Mouse (Mus musculus) heart, postnatal 0 days (tissue): ENCODE data around the gene Nfib. TPM values are rescaled to one million over a fixed set of nuclear protein-coding genes. Genes with fewer than 3 reads are reported as not detected.

ENCODE experiments used
- ATAC-seq: fragments of 200-750 bp; cut with Nextera tagmentation; 2 replicates; pipeline ENCODE4 v1.8.0; 2017; ENCODE audit warnings: low read depth, moderate number of reproducible peaks, moderate library complexity; ENCODE audit not compliant: insufficient read depth
- DNase-seq: peaks from one replicate; pipeline ENCODE4 v3.0.0-alpha.2; 2016; ENCODE audit warnings: low spot score
- H3K27ac ChIP-seq: fragments of 300-500 bp; sonication (generic); 2 replicates; pipeline ENCODE4 v1.5.1; 2014; ENCODE audit warnings: low read depth, mild to moderate bottlenecking
- H3K27me3 ChIP-seq: fragments of 300-500 bp; sonication (generic); 2 replicates; pipeline ENCODE4 v1.6.1; 2014; ENCODE audit warnings: low read length, mixed read lengths; ENCODE audit not compliant: control insufficient read depth, insufficient read depth
- H3K36me3 ChIP-seq: fragments of 300-500 bp; sonication (generic); replicated peaks from 2 replicates; pipeline ENCODE4 v1.6.1; 2014; ENCODE audit warnings: low read length, mixed read lengths; ENCODE audit not compliant: control insufficient read depth, insufficient read depth
- H3K4me1 ChIP-seq: fragments of 300-500 bp; sonication (generic); 2 replicates; pipeline ENCODE4 v1.6.1; 2014; ENCODE audit warnings: antibody characterized with exemption; ENCODE audit not compliant: control insufficient read depth, insufficient read depth
- H3K4me2 ChIP-seq: fragments of 300-500 bp; sonication (generic); 2 replicates; pipeline ENCODE4 v1.6.1; 2014; ENCODE audit warnings: low read depth, mild to moderate bottlenecking, low read length, moderate library complexity
- H3K4me3 ChIP-seq: fragments of 300-500 bp; sonication (generic); 2 replicates; pipeline ENCODE4 v1.5.1; 2014; ENCODE audit warnings: low read depth, low read length
- H3K9ac ChIP-seq: fragments of 300-500 bp; sonication (generic); replicated peaks from 2 replicates; pipeline ENCODE4 v1.6.1; 2014; ENCODE audit warnings: low read depth, low read length, mixed read lengths
- H3K9me3 ChIP-seq: fragments of 300-500 bp; sonication (generic); replicated peaks from 2 replicates; pipeline ENCODE4 v1.6.1; 2016; ENCODE audit warnings: low read length; ENCODE audit not compliant: control insufficient read depth
- CTCF ChIP-seq: IDR thresholded peaks from 2 replicates; pipeline ENCODE4 v1.5.1; 2016; ENCODE audit warnings: antibody characterized with exemption, control low read depth, low read depth
- EP300 ChIP-seq: IDR thresholded peaks from 2 replicates; pipeline ENCODE4 v1.6.1; 2016; ENCODE audit warnings: antibody characterized with exemption, low read depth
- WGBS: fragments of 180-500 bp; shearing (Covaris S2); extraction: QIAGEN DNeasy Blood & Tissue Kit; methylation state at CpG from one replicate; pipeline ENCODE4 v1.1.7; 2014; 5-methylcytosine and 5-hydroxymethylcytosine counted together
- polyA plus RNA-seq: library from polyadenylated mRNA; unstranded; fragments of >200 nt; fragmentation: Nextera tagmentation; extraction: Ambion mirVana; gene quantifications from 2 replicates; pipeline ENCODE4 v1.2.1, GENCODE M21; 2015
- total RNA-seq: library from RNA; depleted of rRNA; stranded (reverse); fragments of >200 nt; gene quantifications from 2 replicates; pipeline ENCODE4 v1.2.3, GENCODE M21; 2014; ENCODE audit warnings: low replicate concordance

The Nfib gene
- total and polyA plus RNA-seq, 2 experiments from 2014 or later, result 44.0 to 82.0 TPM

GRCm38 (mm10) chr4:82540048-82540410 is 165.5 kb downstream of the Nfib start:
- no peak overlapping the region for H3K4me3 ChIP-seq
- H3K27ac ChIP-seq, result peak overlapping the region; percentile 7; the same call in 1 of the 2 replicates
- no peaks in the 10 kb centered on the region for H3K27me3 ChIP-seq
- ATAC-seq (no peak), DNase-seq (no peak)
- peak overlapping the region; percentile 85 for H3K4me2 ChIP-seq
- no peaks in the 10 kb centered on the region for H3K9me3 ChIP-seq
- no peak for TF ChIP-seq CTCF
- no peak for TF ChIP-seq EP300
- H3K4me1 ChIP-seq, result peaks cover 35% of the 10 kb centered on the region
- peak overlapping the region; percentile 15; the same call in 1 of the 2 replicates for H3K9ac ChIP-seq
- no peaks in the 10 kb centered on the region for H3K36me3 ChIP-seq
- WGBS, result 66% methylated on average over 2 of the region's 2 CpGs

- TF ChIP-seq EP300 (no peak), CTCF (no peak)
- Histone ChIP-seq H3K4me1 (peaks cover 40% of the 10 kb centered on the region), H3K4me3 (peak overlapping the region; percentile 8; the same call in 1 of the 2 replicates), H3K9me3 (no peaks in the 10 kb centered on the region), H3K36me3 (no peaks in the 10 kb centered on the region), H3K27me3 (no peaks in the 10 kb centered on the region), H3K27ac (peak overlapping the region; percentile 7), H3K9ac (peak overlapping the region; percentile 15), H3K4me2 (peak overlapping the region; percentile 85)
- DNase-seq (no peak), ATAC-seq (no peak)
- WGBS, result 24% methylated on average over 8 of the region's 8 CpGs
Observed at GRCm38 (mm10) chr4:82539406-82540047, 166.0 kb downstream of the Nfib start.

GRCm38 (mm10) chr4:82538815-82539214 is 166.7 kb downstream of the Nfib start:
- Histone ChIP-seq H3K36me3 (no peaks in the 10 kb centered on the region), H3K4me1 (peaks cover 47% of the 10 kb centered on the region), H3K4me2 (peak overlapping the region; percentile 85), H3K9me3 (no peaks in the 10 kb centered on the region), H3K27me3 (no peaks in the 10 kb centered on the region), H3K27ac (peak overlapping the region; percentile 31; the same call in 1 of the 2 replicates), H3K9ac (peak overlapping the region; percentile 60), H3K4me3 (peak overlapping the region; percentile 53)
- DNase-seq (no peak), ATAC-seq (no peak)
- 20% methylated on average over 9 of the region's 9 CpGs for WGBS
- no peak for TF ChIP-seq CTCF
- no peak for TF ChIP-seq EP300

GRCm38 (mm10) chr4:82538069-82538811 is 167.3 kb downstream of the Nfib start:
- no peak for TF ChIP-seq CTCF
- no peak for TF ChIP-seq EP300
- no peaks in the 10 kb centered on the region for H3K27me3 ChIP-seq
- DNase-seq, result peak; percentile 33
- peak overlapping the region; percentile 85 for H3K4me2 ChIP-seq
- ATAC-seq, result no peak
- peak overlapping the region; percentile 63 for H3K27ac ChIP-seq
- H3K36me3 ChIP-seq, result no peaks in the 10 kb centered on the region
- H3K9me3 ChIP-seq, result no peaks in the 10 kb centered on the region
- H3K4me3 ChIP-seq, result peak overlapping the region; percentile 53
- H3K4me1 ChIP-seq, result peaks cover 49% of the 10 kb centered on the region
- WGBS, result 6% methylated on average over 30 of the region's 30 CpGs
- peak overlapping the region; percentile 60 for H3K9ac ChIP-seq

- DNase-seq (peak; percentile 52), ATAC-seq (0 out of 2 replicates have a peak, but pooled peaks have one; percentile 21)
- TF ChIP-seq EP300 (no peak), CTCF (no peak)
- WGBS, result 3% methylated on average over 28 of the region's 28 CpGs
- H3K36me3 ChIP-seq, result no peaks in the 10 kb centered on the region
- H3K27ac ChIP-seq, result peak overlapping the region; percentile 63
- peaks cover 56% of the 10 kb centered on the region for H3K4me1 ChIP-seq
- H3K9ac ChIP-seq, result peak overlapping the region; percentile 60
- H3K9me3 ChIP-seq, result no peaks in the 10 kb centered on the region
- no peaks in the 10 kb centered on the region for H3K27me3 ChIP-seq
- H3K4me2 ChIP-seq, result peak overlapping the region; percentile 85
- peak overlapping the region; percentile 53 for H3K4me3 ChIP-seq
Observed at GRCm38 (mm10) chr4:82537279-82537967, 168.1 kb downstream of the Nfib start.
